Mouse (Mus musculus) brain, embryonic 14.5 days (tissue): Measurements from ENCODE around the gene Marcksl1.

Source experiments
- CTCF ChIP-seq: fragments of 200-500 bp; IDR thresholded peaks from 2 replicates; pipeline ENCODE4 v1.5.1; 2012; ENCODE audit warnings: inconsistent platforms, mild to moderate bottlenecking, moderate library complexity, borderline replicate concordance; ENCODE audit not compliant: insufficient read depth, insufficient read length; ENCODE audit errors: extremely low read depth
- POLR2A ChIP-seq: fragments of 200-500 bp; IDR thresholded peaks from 2 replicates; pipeline ENCODE4 v1.6.1; 2012; ENCODE audit warnings: mild to moderate bottlenecking, inconsistent platforms, borderline replicate concordance; ENCODE audit not compliant: poor library complexity, insufficient read depth, insufficient read length, severe bottlenecking; ENCODE audit errors: extremely low read depth

GRCm38 (mm10) chr4:129513891-129514290 lies 510 bp downstream of the Marcksl1 start:
- no peak for TF ChIP-seq POLR2A
- TF ChIP-seq CTCF, result no peak
